Mouse (Mus musculus) embryonic facial prominence, embryonic 11.5 days (tissue): Measurements from ENCODE around the gene Ogdh. TPM values are rescaled to one million over a fixed set of nuclear protein-coding genes. Genes with fewer than 3 reads are reported as not detected.
A peak's percentile ranks its signal among the peaks of the same experiment; 100 is the strongest.
"Not testable (repeated sequence)": the region's sequence is repeated elsewhere in the genome, so short reads cannot be mapped to it uniquely, and the experiment has no call there.

Experiments used
- ATAC-seq: fragments of 200-750 bp; cut with Nextera tagmentation; replicated peaks from 2 replicates; pipeline ENCODE4 v1.8.0; 2017; ENCODE audit warnings: low read depth; ENCODE audit not compliant: insufficient number of reproducible peaks, low FRiP score, low TSS enrichment
- DNase-seq: peaks from one replicate; pipeline ENCODE4 v3.0.0-alpha.2; 2015; ENCODE audit warnings: low spot score
- H3K27ac ChIP-seq: fragments of 300-500 bp; sonication (generic); replicated peaks from 2 replicates; pipeline ENCODE4 v1.5.1; 2014; ENCODE audit warnings: mild to moderate bottlenecking, low read depth, low read length, control low read depth
- H3K27me3 ChIP-seq: fragments of 300-500 bp; sonication (generic); 2 replicates; pipeline ENCODE4 v1.6.1; 2014; ENCODE audit warnings: mild to moderate bottlenecking, low read length, moderate library complexity, mixed read lengths; ENCODE audit not compliant: control insufficient read depth, insufficient read depth
- H3K36me3 ChIP-seq: fragments of 300-500 bp; sonication (generic); replicated peaks from 2 replicates; pipeline ENCODE4 v1.6.1; 2014; ENCODE audit warnings: low read depth, mild to moderate bottlenecking, low read length, moderate library complexity, mixed read lengths; ENCODE audit not compliant: control insufficient read depth, insufficient read depth
- H3K4me1 ChIP-seq: fragments of 300-500 bp; sonication (generic); 2 replicates; pipeline ENCODE4 v1.6.1; 2014; ENCODE audit warnings: low read length, mixed read lengths; ENCODE audit not compliant: control insufficient read depth, insufficient read depth
- H3K4me2 ChIP-seq: fragments of 300-500 bp; sonication (generic); 2 replicates; pipeline ENCODE4 v1.6.1; 2014; ENCODE audit warnings: low read depth, mild to moderate bottlenecking, control low read depth, low read length, moderate library complexity
- H3K4me3 ChIP-seq: fragments of 300-500 bp; sonication (generic); 2 replicates; pipeline ENCODE4 v1.5.1; 2014; ENCODE audit warnings: low read depth, low read length, control low read depth
- H3K9ac ChIP-seq: fragments of 300-500 bp; sonication (generic); replicated peaks from 2 replicates; pipeline ENCODE4 v1.6.1; 2014; ENCODE audit warnings: mild to moderate bottlenecking, control low read depth, low read length
- H3K9me3 ChIP-seq: fragments of 300-500 bp; sonication (generic); replicated peaks from 2 replicates; pipeline ENCODE4 v1.6.1; 2016; ENCODE audit warnings: mild to moderate bottlenecking, low read length, inconsistent platforms, mixed read lengths; ENCODE audit not compliant: control insufficient read depth
- WGBS: fragments of 180-500 bp; shearing (Covaris S2); extraction: QIAGEN DNeasy Blood & Tissue Kit; methylation state at CpG from one replicate; pipeline ENCODE4 v1.1.7; 2014; 5-methylcytosine and 5-hydroxymethylcytosine counted together
- polyA plus RNA-seq: library from polyadenylated mRNA; unstranded; fragments of >200 nt; fragmentation: Nextera tagmentation; extraction: Ambion mirVana; gene quantifications from 2 replicates; pipeline ENCODE4 v1.2.1, GENCODE M21; 2014

Gene Ogdh
- polyA plus RNA-seq, 1 experiment from 2014 or later, result 75.3 TPM

GRCm38 (mm10) chr11:6348681-6349200 lies 57.3 kb downstream of the Ogdh start:
- Histone ChIP-seq H3K27me3 (no peaks in the 10 kb centered on the region), H3K36me3 (peaks cover 17% of the 10 kb centered on the region), H3K9ac (no peak overlapping the region), H3K27ac (no peak overlapping the region), H3K4me3 (no peak overlapping the region), H3K4me1 (no peaks in the 10 kb centered on the region), H3K9me3 (no peaks in the 10 kb centered on the region), H3K4me2 (no peak overlapping the region)
- 95% methylated on average over 11 of the region's 11 CpGs for WGBS
- no peak for DNase-seq
- ATAC-seq, result no peak

- ATAC-seq, result no peak
- peaks cover 17% of the 10 kb centered on the region for H3K36me3 ChIP-seq
- no peak for DNase-seq
- WGBS, result 73% methylated on average over 5 of the region's 5 CpGs
- no peaks in the 10 kb centered on the region for H3K27me3 ChIP-seq
- H3K4me1 ChIP-seq, result no peaks in the 10 kb centered on the region
- no peak overlapping the region for H3K4me2 ChIP-seq
- H3K4me3 ChIP-seq, result no peak overlapping the region
- no peaks in the 10 kb centered on the region for H3K9me3 ChIP-seq
- no peak overlapping the region for H3K9ac ChIP-seq
- H3K27ac ChIP-seq, result no peak overlapping the region
Measured at GRCm38 (mm10) chr11:6349586-6349985, 58.2 kb downstream of the Ogdh start.

- H3K36me3 ChIP-seq, result peaks cover 6% of the 10 kb centered on the region
- no peak overlapping the region for H3K27ac ChIP-seq
- H3K4me2 ChIP-seq, result no peak overlapping the region
- no peaks in the 10 kb centered on the region for H3K9me3 ChIP-seq
- 95% methylated on average over 4 of the region's 4 CpGs for WGBS
- no peaks in the 10 kb centered on the region for H3K4me1 ChIP-seq
- no peak overlapping the region for H3K4me3 ChIP-seq
- DNase-seq (no peak), ATAC-seq (no peak)
- H3K27me3 ChIP-seq, result no peaks in the 10 kb centered on the region
- no peak overlapping the region for H3K9ac ChIP-seq
Measured at GRCm38 (mm10) chr11:6355106-6355505, 63.7 kb downstream of the Ogdh start.

DNA sequence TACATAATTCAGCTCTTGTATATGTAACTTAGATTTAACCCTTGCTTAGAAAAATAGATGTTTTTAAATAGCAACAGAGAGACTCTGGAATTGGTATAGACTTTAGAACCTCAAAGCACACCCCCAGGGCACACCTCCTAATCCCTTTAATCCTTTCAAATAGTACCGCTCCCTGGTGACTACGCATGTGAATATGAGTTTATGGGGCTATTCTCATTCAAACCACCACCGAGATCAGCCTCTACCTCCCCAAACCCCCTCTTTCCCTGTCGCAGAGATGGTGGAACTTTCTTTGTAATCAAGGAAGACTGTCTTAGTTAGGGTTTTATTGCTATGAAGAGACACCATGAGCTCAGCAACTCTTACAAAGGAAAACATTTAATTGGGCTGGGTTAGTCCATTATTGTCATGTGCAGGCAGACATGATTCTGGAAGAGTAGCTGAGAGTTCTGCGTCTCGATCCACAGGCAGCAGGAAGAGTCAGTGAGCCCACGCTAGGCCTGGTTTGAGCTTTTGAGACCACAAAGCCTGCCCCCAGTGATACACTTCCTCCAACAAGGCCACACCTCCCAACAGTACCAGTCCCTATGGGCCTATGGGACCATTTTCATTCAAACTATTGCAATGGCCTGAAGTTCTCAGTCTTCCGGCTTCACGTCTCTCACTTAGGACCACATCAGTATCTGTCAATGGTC lies 73.3 kb downstream of the Ogdh start:
- no peaks in the 10 kb centered on the region for H3K36me3 ChIP-seq
- H3K9ac ChIP-seq, result no peak overlapping the region
- H3K9me3 ChIP-seq, result no peaks in the 10 kb centered on the region
- WGBS, result 84% methylated on average over 9 of the region's 9 CpGs
- H3K4me2 ChIP-seq, result no peak overlapping the region
- H3K27me3 ChIP-seq, result no peaks in the 10 kb centered on the region
- no peak for ATAC-seq
- H3K4me3 ChIP-seq, result no peak overlapping the region
- H3K4me1 ChIP-seq, result no peaks in the 10 kb centered on the region
- H3K27ac ChIP-seq, result no peak overlapping the region
- no peak for DNase-seq

DNA sequence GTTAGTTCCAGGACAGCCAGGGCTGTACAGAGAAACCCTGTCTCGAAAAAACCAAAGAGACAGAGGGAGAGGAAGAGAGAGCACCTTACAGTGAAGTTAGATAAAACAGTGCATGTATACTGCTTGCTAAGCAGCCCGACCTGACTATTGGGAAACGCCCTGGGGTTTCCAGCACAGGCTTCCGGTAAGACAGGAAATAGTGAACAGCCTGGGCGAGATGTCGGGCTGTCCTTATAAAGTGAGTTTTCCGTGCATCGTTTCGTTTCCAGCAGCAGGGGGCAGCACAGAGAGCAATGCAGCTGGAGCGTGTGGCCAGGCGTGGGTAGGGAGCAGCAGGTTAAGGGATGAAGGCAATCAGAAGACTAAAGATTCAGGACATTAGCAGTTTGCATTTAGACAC lies 74.5 kb downstream of the Ogdh start:
- peak; percentile 68; the same call in 1 of the 2 replicates for ATAC-seq
- WGBS, result 22% methylated on average over 11 of the region's 11 CpGs

DNA sequence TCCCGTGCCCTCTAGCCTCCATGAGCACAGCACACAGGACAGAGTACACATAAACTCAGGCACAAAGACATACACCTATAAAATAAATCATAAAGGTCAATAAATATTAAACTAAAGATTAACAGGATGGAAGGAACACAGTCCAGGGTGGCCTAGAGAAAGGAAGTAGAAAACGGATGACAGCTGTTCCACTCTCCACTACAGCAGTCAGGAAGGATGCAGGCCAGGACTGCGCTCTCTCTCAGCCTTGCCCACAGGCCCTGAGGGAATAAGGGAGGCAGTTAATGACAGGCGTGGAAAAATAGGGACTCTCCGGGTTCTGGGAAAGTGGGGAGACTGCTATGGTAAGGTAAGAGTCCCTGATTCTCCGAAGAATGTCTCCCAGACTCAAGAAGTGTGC lies 75.0 kb downstream of the Ogdh start:
- Histone ChIP-seq H3K9me3 (no peaks in the 10 kb centered on the region), H3K4me1 (no peaks in the 10 kb centered on the region), H3K36me3 (no peaks in the 10 kb centered on the region), H3K27me3 (no peaks in the 10 kb centered on the region), H3K4me3 (no peak overlapping the region), H3K9ac (no peak overlapping the region), H3K4me2 (no peak overlapping the region), H3K27ac (no peak overlapping the region)
- 65% methylated on average over 6 of the region's 6 CpGs for WGBS
- DNase-seq (no peak), ATAC-seq (peak; percentile 27; the same call in 1 of the 2 replicates)

More for the DNA sequence above, 74.5 kb downstream of the Ogdh start:
- peak; percentile 81 for DNase-seq
- Histone ChIP-seq H3K9me3 (no peaks in the 10 kb centered on the region), H3K27ac (no peak overlapping the region), H3K9ac (no peak overlapping the region), H3K4me3 (no peak overlapping the region), H3K4me1 (no peaks in the 10 kb centered on the region), H3K27me3 (no peaks in the 10 kb centered on the region), H3K4me2 (no peak overlapping the region), H3K36me3 (no peaks in the 10 kb centered on the region)

GRCm38 (mm10) chr11:6367156-6367555 lies 75.7 kb downstream of the Ogdh start:
- no peaks in the 10 kb centered on the region for H3K9me3 ChIP-seq
- DNase-seq (no peak), ATAC-seq (no peak)
- H3K27me3 ChIP-seq, result no peaks in the 10 kb centered on the region
- H3K4me3 ChIP-seq, result no peak overlapping the region
- no peaks in the 10 kb centered on the region for H3K36me3 ChIP-seq
- no peak overlapping the region for H3K27ac ChIP-seq
- WGBS, result 49% methylated on average over 4 of the region's 4 CpGs
- H3K9ac ChIP-seq, result no peak overlapping the region
- no peak overlapping the region for H3K4me2 ChIP-seq
- no peaks in the 10 kb centered on the region for H3K4me1 ChIP-seq

- H3K4me3 ChIP-seq, H3K36me3 ChIP-seq, H3K9me3 ChIP-seq, H3K4me2 ChIP-seq, H3K27ac ChIP-seq, H3K27me3 ChIP-seq, H3K4me1 ChIP-seq, DNase-seq, ATAC-seq, H3K9ac ChIP-seq: not testable (repeated sequence)
- 83% methylated on average over 5 of the region's 5 CpGs for WGBS
Measured at GRCm38 (mm10) chr11:6367986-6368385, 76.6 kb downstream of the Ogdh start.
